Mouse (Mus musculus): ENCODE data around the gene Pkp2. TPM values are rescaled to one million over a fixed set of nuclear protein-coding genes. Genes with fewer than 3 reads are reported as not detected.
A peak's percentile ranks its signal among the peaks of the same experiment; 100 is the strongest.

Gene Pkp2
- polyA plus RNA-seq, 1 experiment from 2014 or later = 2.4 TPM

DNA sequence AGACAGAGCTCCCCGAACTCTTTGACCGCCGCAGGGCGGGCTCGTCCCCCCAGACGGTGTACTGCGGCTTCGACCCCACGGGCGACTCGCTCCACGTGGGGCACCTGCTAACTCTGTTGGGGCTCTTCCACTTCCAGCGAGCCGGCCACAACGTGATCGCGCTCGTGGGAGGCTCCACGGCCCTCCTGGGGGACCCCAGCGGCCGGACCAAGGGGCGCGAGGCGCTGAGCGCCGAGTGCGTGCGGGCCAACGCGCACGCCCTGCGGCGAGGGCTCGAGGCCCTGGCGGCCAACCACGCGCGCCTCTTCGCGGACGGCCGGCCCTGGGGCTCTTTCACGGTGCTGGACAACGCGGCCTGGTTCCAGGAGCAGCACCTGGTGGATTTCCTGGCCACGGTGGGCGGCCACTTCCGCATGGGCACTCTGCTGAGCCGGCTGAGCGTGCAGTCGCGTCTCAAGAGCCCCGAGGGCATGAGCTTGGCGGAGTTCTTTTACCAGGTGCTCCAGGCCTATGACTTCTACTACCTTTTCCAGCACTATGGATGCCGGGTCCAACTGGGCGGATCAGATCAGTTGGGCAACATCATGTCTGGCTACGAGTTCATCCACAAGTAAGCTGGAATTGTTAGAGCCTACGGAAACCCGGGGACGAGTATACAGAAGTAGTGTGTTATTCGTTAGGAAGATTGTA lies 90.2 kb downstream of the Pkp2 start:
- Histone ChIP-seq H3K9ac (peak overlapping the region; percentile 77), H3K9me3 (ENCODE audit: control insufficient read depth, low read length) (no peaks in the 10 kb centered on the region), H3K4me1 (replicated peaks; ENCODE audit: control insufficient read depth, insufficient read depth, low read length) (peaks cover 15% of the 10 kb centered on the region), H3K27me3 (ENCODE audit: control insufficient read depth, insufficient read depth, low read length) (no peaks in the 10 kb centered on the region), H3K4me3 (replicated peaks; ENCODE audit: low read length) (peak overlapping the region; percentile 85), H3K4me2 (replicated peaks) (peak overlapping the region; percentile 81), H3K36me3 (replicated peaks; ENCODE audit: control insufficient read depth, insufficient read depth) (peaks cover 24% of the 10 kb centered on the region), H3K27ac (peak overlapping the region; percentile 93)
- DNase-seq (ENCODE audit: low spot score) (no peak), ATAC-seq (ENCODE audit: low FRiP score) (peak; percentile 77)
- WGBS = under 1% methylated on average over 61 of the region's 61 CpGs

GRCm38 (mm10) chr16:16303888-16304287 lies 90.8 kb downstream of the Pkp2 start:
- no peak for DNase-seq (ENCODE audit: low spot score)
- H3K36me3 ChIP-seq (replicated peaks; ENCODE audit: control insufficient read depth, insufficient read depth) = peaks cover 28% of the 10 kb centered on the region
- peak overlapping the region; percentile 77 for H3K9ac ChIP-seq
- no peak for ATAC-seq (ENCODE audit: low FRiP score)
- WGBS = 21% methylated on average over 7 of the region's 7 CpGs
- peak overlapping the region; percentile 81 for H3K4me2 ChIP-seq (replicated peaks)
- H3K9me3 ChIP-seq (ENCODE audit: control insufficient read depth, low read length) = no peaks in the 10 kb centered on the region
- H3K4me1 ChIP-seq (replicated peaks; ENCODE audit: control insufficient read depth, insufficient read depth, low read length) = peaks cover 15% of the 10 kb centered on the region
- no peak overlapping the region for H3K27ac ChIP-seq
- no peaks in the 10 kb centered on the region for H3K27me3 ChIP-seq (ENCODE audit: control insufficient read depth, insufficient read depth, low read length)
- peak overlapping the region; percentile 85 for H3K4me3 ChIP-seq (replicated peaks; ENCODE audit: low read length)

GRCm38 (mm10) chr16:16311319-16311718 lies 98.2 kb downstream of the Pkp2 start:
- ATAC-seq (ENCODE audit: low FRiP score) (no peak), DNase-seq (ENCODE audit: low spot score) (no peak)
- no peak overlapping the region for H3K4me2 ChIP-seq (replicated peaks)
- H3K9me3 ChIP-seq (ENCODE audit: control insufficient read depth, low read length) = no peaks in the 10 kb centered on the region
- peaks cover 80% of the 10 kb centered on the region for H3K36me3 ChIP-seq (replicated peaks; ENCODE audit: control insufficient read depth, insufficient read depth)
- no peak overlapping the region for H3K27ac ChIP-seq
- no peak overlapping the region for H3K9ac ChIP-seq
- H3K27me3 ChIP-seq (ENCODE audit: control insufficient read depth, insufficient read depth, low read length) = no peaks in the 10 kb centered on the region
- no peak overlapping the region for H3K4me3 ChIP-seq (replicated peaks; ENCODE audit: low read length)
- no peaks in the 10 kb centered on the region for H3K4me1 ChIP-seq (replicated peaks; ENCODE audit: control insufficient read depth, insufficient read depth, low read length)
- WGBS = 94% methylated on average over 5 of the region's 5 CpGs

Other genes with a start within 250 kb of the Pkp2 start
- gene Yars2, start 89.6 kb downstream of the Pkp2 start, polyA plus RNA-seq (2014; fragmentation: Nextera tagmentation; extraction: Ambion mirVana) = 31.1 and 31.3 TPM in 2 replicates
- 98.2 and 113 TPM in 2 replicates for gene Dnm1l, start 145.6 kb downstream of the Pkp2 start, polyA plus RNA-seq (2014; fragmentation: Nextera tagmentation; extraction: Ambion mirVana)

Measured in hindbrain, embryonic 14.5 days (tissue).